Comparison of ENCODE assay signal across 9 mouse cellular contexts in the genomic region with DNA sequence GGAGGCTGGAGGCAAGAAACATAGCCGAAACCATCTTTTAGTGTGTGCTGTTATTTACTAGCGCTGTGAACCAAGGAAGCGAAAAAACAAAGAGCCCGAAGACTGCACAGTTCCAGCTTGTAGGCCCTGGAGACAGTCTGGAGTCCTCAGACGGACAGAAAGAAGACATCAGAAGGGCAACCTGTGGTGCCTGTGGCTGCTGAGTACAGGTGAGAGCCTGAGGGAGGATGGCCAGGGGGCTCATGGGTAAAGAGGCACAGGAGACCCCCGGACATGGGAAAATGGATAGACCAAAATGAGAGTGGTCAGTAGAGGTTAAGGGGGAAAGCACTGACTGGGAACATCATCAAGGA.
DNase-seq lines count a peak whose midpoint lies in the region; ATAC-seq and TF ChIP-seq lines count a peak whose summit lies in the region.
"Had no signal": no experiment of that assay in that cellular context is flagged by ENCODE, and none has a peak within 500 bp of the region (broad histone marks: within the 10 kb centered on the region; RNA-seq: fewer than 3 reads in every experiment).

No protein-coding gene starts in this region.

- peak overlapping the region; percentile 23 for H3K4me2 ChIP-seq in lung, embryonic 16.5 days (ENCODE audit: low read depth, low read length)
- peak overlapping the region; percentile 45 for H3K4me2 ChIP-seq in intestine, embryonic 15.5 days (replicated peaks)

- 65% methylated on average over 6 of the region's 6 CpGs for WGBS in lung, embryonic 16.5 days
- 67% methylated on average over 6 of the region's 6 CpGs for WGBS in intestine, embryonic 15.5 days
- WGBS in small intestine, adult 2 months: 63% methylated on average over 6 of the region's 6 CpGs

- peaks cover 7% of the 10 kb centered on the region for H3K4me1 ChIP-seq in lung, embryonic 16.5 days (replicated peaks; ENCODE audit: control insufficient read depth, insufficient read depth, low read length)
- H3K4me1 ChIP-seq in intestine, embryonic 15.5 days (replicated peaks): peaks cover 6% of the 10 kb centered on the region
- peaks cover 3% of the 10 kb centered on the region; the same call in 1 of the 2 replicates for H3K4me1 ChIP-seq in small intestine, adult 2 months (ENCODE audit: control insufficient read depth, insufficient read depth, insufficient read length, low read length)

- no peak for TF ChIP-seq POLR2A in small intestine, adult 2 months (IDR thresholded peaks at IDR 0.05; ENCODE audit: low read depth, low read length)

- H3K36me3 ChIP-seq in lung, embryonic 16.5 days (ENCODE audit: control insufficient read depth, insufficient read depth, low read length): no peaks in the 10 kb centered on the region
- no peaks in the 10 kb centered on the region for H3K36me3 ChIP-seq in intestine, embryonic 15.5 days
- no peaks in the 10 kb centered on the region for H3K36me3 ChIP-seq in small intestine, adult 2 months (ENCODE audit: control insufficient read depth, insufficient read depth, low read length)

- DNase-seq in frontal cortex, postnatal 14 days (ENCODE audit: low spot score in 2 of 2): no peak
- DNase-seq in lung, postnatal 14 days: no peak
- no peak for DNase-seq in right cerebral cortex, adult 2 months (ENCODE audit: low spot score in 2 of 2)
- DNase-seq in spleen, postnatal 4 days (ENCODE audit: low spot score in 2 of 2): no peak

- no peaks in the 10 kb centered on the region; the same call in 1 of the 2 replicates for H3K27me3 ChIP-seq in lung, embryonic 16.5 days (ENCODE audit: control insufficient read depth, insufficient read depth, low read depth, low read length)
- no peaks in the 10 kb centered on the region for H3K27me3 ChIP-seq in intestine, embryonic 15.5 days (replicated peaks)
- H3K27me3 ChIP-seq in small intestine, adult 2 months (ENCODE audit: control insufficient read depth, insufficient read depth, low read length): no peaks in the 10 kb centered on the region; the same call in 1 of the 2 replicates

- peak; percentile 18; the same call in 1 of the 2 replicates for ATAC-seq in frontal cortex, adult (ENCODE audit: low TSS enrichment)
- ATAC-seq in lung, embryonic 16.5 days (ENCODE audit: low read depth): peak; percentile 44; the same call in 1 of the 2 replicates
- ATAC-seq in intestine, embryonic 15.5 days: peak; percentile 34

- no peak overlapping the region for H3K4me3 ChIP-seq in lung, embryonic 16.5 days (ENCODE audit: low read length)
- H3K4me3 ChIP-seq in intestine, embryonic 15.5 days (replicated peaks): no peak overlapping the region
- H3K4me3 ChIP-seq in small intestine, adult 2 months (ENCODE audit: low read depth, low read length): peak overlapping the region; percentile 27

- H3K9me3 ChIP-seq in lung, embryonic 16.5 days (ENCODE audit: control insufficient read depth, low read length): no peaks in the 10 kb centered on the region
- H3K9me3 ChIP-seq in intestine, embryonic 15.5 days: no peaks in the 10 kb centered on the region

- no peak for TF ChIP-seq CTCF in small intestine, adult 2 months (IDR thresholded peaks at IDR 0.05; ENCODE audit: extremely low read depth, insufficient read length, insufficient replicate concordance, low read depth, low read length)

- peak overlapping the region; percentile 42; the same call in 1 of the 2 replicates for H3K9ac ChIP-seq in lung, embryonic 16.5 days (ENCODE audit: low read length)
- H3K9ac ChIP-seq in intestine, embryonic 15.5 days: no peak overlapping the region; the same call in 1 of the 2 replicates
- H3K9ac ChIP-seq: liver, embryonic 14.5 days had no signal

- no peak overlapping the region for H3K27ac ChIP-seq in lung, embryonic 16.5 days (ENCODE audit: low read length)
- peak overlapping the region; percentile 13; the same call in 1 of the 2 replicates for H3K27ac ChIP-seq in intestine, embryonic 15.5 days
- H3K27ac ChIP-seq in small intestine, adult 2 months (ENCODE audit: insufficient read depth, low read depth, low read length): peak overlapping the region; percentile 45
- H3K27ac ChIP-seq: liver, embryonic 14.5 days had no signal
